Mouse (Mus musculus): ENCODE measurements at regions not wholly inside any gene's neighbourhood (a gene's known extent, or its start where the extent isn't known, plus 50 kb on each side); places are given as distances from the start of the nearest gene placed in this dataset.

DNA sequence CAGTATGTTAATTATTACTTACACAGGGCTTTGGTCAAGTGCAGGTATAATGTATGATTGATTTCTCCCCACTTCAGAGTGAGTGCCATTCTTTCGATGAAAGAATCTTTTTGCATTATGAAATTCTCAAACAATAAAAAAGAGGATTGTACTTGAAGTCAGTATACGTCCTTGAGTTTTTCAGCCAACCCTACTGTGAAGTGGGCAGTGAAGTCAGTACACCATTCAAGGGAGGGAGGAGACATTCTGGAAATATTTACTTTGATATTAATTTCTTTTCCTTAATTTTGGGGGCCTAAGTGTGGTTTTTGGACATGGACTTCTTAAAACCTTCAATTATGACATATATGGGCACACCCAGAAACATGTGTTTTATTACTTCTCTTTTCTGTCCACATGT, 586.2 kb upstream of the Nrsn1 start:
- no peaks in the 10 kb centered on the region for H3K4me1 ChIP-seq (replicated peaks; ENCODE audit: control insufficient read depth, insufficient read depth, low read length)
- H3K4me2 ChIP-seq (ENCODE audit: low read depth, low read length, severe bottlenecking), result no peak overlapping the region
- WGBS, result 88% methylated on average over 2 of the region's 2 CpGs
- no peak overlapping the region for H3K4me3 ChIP-seq (ENCODE audit: low read depth, low read length)
- H3K36me3 ChIP-seq (ENCODE audit: control insufficient read depth, insufficient read depth, low read length), result no peaks in the 10 kb centered on the region
- H3K27ac ChIP-seq (ENCODE audit: low read depth, low read length), result no peak overlapping the region
- no peaks in the 10 kb centered on the region for H3K27me3 ChIP-seq (ENCODE audit: control insufficient read depth, insufficient read depth, low read length)
- no peak for DNase-seq (ENCODE audit: low spot score)
- H3K9me3 ChIP-seq (ENCODE audit: control insufficient read depth, low read length), result no peaks in the 10 kb centered on the region
- no peak overlapping the region for H3K9ac ChIP-seq (ENCODE audit: low read length)
- ATAC-seq (replicated peaks; ENCODE audit: low FRiP score), result no peak

DNA sequence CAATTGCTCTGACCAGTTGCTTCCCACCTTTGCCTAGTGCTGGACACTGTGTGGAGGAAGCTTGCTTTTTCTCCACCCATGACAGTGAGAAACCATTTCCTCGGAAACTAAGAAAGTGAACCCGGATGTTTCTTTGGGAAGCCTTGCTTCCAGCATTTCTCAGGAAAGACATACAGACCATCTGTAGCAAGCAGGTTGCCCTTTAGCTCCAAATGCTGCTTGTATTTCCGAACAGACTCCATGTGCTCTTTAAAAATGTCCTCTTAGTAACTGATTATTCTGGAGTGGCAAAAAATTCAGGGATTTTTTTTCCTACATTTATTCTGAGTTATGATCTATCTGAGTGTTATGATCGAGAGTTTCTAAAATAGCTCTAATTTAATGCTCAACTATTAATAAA, 577.9 kb upstream of the Nrsn1 start:
- ATAC-seq (replicated peaks; ENCODE audit: low FRiP score), result no peak
- Histone ChIP-seq H3K4me2 (ENCODE audit: low read depth, low read length, severe bottlenecking) (no peak overlapping the region), H3K9ac (ENCODE audit: low read length) (no peak overlapping the region), H3K4me3 (ENCODE audit: low read depth, low read length) (no peak overlapping the region), H3K36me3 (ENCODE audit: control insufficient read depth, insufficient read depth, low read length) (no peaks in the 10 kb centered on the region), H3K4me1 (replicated peaks; ENCODE audit: control insufficient read depth, insufficient read depth, low read length) (no peaks in the 10 kb centered on the region), H3K27me3 (ENCODE audit: control insufficient read depth, insufficient read depth, low read length) (no peaks in the 10 kb centered on the region), H3K27ac (ENCODE audit: low read depth, low read length) (no peak overlapping the region), H3K9me3 (ENCODE audit: control insufficient read depth, low read length) (no peaks in the 10 kb centered on the region)
- no peak for DNase-seq (ENCODE audit: low spot score)
- WGBS, result 83% methylated on average over 4 of the region's 4 CpGs

DNA sequence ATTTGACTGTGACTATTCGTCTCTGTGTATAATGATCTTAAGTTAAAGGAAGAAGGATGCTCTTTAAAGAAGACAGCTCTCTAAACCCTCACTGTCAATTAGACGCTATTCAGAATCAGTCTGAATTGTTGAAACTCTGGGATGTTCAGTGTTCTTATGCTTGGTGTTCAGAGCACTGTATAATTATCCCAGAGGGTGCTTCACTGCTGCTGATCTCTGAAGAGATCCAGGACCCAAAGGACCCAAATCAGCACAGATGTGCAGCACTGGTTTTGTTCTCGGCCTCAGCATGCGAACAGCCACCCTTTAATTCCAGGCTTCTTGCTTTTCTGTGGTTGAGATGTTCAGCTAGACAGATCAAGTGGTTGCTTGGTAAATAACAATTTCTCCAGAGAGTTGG, 567.9 kb upstream of the Nrsn1 start:
- no peaks in the 10 kb centered on the region for H3K4me1 ChIP-seq (replicated peaks; ENCODE audit: control insufficient read depth, insufficient read depth, low read length)
- 89% methylated on average over 4 of the region's 4 CpGs for WGBS
- no peak overlapping the region for H3K4me3 ChIP-seq (ENCODE audit: low read depth, low read length)
- DNase-seq (ENCODE audit: low spot score), result no peak
- H3K4me2 ChIP-seq (ENCODE audit: low read depth, low read length, severe bottlenecking), result no peak overlapping the region
- H3K36me3 ChIP-seq (ENCODE audit: control insufficient read depth, insufficient read depth, low read length), result no peaks in the 10 kb centered on the region
- no peak overlapping the region for H3K9ac ChIP-seq (ENCODE audit: low read length)
- H3K27me3 ChIP-seq (ENCODE audit: control insufficient read depth, insufficient read depth, low read length), result no peaks in the 10 kb centered on the region
- ATAC-seq (replicated peaks; ENCODE audit: low FRiP score), result no peak
- no peaks in the 10 kb centered on the region for H3K9me3 ChIP-seq (ENCODE audit: control insufficient read depth, low read length)
- no peak overlapping the region for H3K27ac ChIP-seq (ENCODE audit: low read depth, low read length)

DNA sequence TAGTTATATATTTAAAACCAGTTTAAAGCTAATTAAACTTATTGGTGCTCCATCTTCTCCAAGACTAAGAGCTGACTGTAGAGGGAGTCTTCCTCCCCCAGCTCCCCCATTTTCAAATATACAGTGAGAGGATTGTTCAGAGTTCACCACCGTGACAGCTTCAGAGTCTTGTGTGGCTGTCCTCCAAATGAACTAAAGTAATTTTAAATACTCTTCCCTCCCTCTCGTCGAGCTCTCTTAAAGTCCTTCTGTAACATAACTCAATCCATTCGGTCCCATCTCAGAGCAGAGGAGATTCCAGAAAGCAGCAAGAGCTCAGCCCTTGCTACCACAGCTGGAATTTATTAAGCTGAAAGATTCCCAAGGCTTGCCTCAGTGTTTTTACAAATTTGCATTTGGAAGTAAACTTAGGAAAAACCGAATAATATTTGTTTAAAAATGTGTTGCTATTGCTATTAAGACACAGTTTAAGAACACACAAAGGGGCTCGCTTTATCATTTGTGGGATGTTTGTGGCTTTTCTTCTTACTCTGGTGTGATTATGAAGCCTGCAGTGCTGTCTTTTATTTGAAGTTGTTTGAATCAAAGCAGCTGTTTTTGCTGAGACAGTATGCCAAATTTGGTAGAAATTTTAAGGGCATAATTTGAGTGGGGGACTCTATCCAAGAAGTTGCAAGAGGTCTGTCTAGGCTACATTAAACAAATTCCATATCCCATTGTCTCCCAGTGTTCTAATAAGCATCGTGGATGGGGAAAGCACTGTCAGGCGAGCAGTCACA, 559.0 kb upstream of the Nrsn1 start:
- no peak for DNase-seq (ENCODE audit: low spot score)
- no peak for ATAC-seq (replicated peaks; ENCODE audit: low FRiP score)
- Histone ChIP-seq H3K9ac (ENCODE audit: low read length) (no peak overlapping the region), H3K9me3 (ENCODE audit: control insufficient read depth, low read length) (no peaks in the 10 kb centered on the region), H3K4me2 (ENCODE audit: low read depth, low read length, severe bottlenecking) (no peak overlapping the region), H3K4me1 (replicated peaks; ENCODE audit: control insufficient read depth, insufficient read depth, low read length) (no peaks in the 10 kb centered on the region), H3K4me3 (ENCODE audit: low read depth, low read length) (no peak overlapping the region), H3K27me3 (ENCODE audit: control insufficient read depth, insufficient read depth, low read length) (no peaks in the 10 kb centered on the region), H3K36me3 (ENCODE audit: control insufficient read depth, insufficient read depth, low read length) (no peaks in the 10 kb centered on the region), H3K27ac (ENCODE audit: low read depth, low read length) (no peak overlapping the region)
- 72% methylated on average over 8 of the region's 8 CpGs for WGBS

DNA sequence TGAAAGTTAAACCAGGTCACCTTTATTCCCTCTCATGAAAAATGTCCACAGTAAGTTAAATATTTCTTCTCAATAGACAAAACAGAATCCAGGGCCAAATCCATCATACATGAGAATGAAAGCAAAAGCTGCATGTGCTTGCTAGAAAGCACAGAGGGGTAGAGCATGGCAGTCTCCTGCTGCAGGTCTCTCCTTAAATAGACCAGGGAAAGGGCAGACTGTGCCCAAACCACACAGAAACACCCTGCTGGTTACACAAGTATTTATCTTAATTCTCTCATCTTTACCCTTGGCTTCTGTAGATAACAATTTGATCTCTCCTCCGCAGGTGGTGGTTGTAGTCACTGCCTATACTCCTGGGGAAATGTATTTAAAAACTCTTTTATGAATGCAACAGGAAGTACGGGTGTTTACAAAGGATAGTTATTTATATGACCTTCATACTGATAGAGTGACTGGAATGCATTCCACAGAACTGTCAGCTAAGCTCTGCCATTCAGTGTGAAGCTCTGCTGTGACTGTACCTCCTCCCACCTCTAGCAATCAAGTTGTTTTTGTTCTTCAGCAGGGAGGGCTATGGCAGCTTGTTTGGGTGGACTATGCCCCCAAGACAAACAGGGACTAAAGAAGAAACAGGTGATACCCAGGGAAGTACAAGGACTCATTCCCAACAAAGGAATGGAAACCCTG, 538.4 kb upstream of the Nrsn1 start:
- Histone ChIP-seq H3K4me3 (ENCODE audit: low read depth, low read length) (no peak overlapping the region), H3K36me3 (ENCODE audit: control insufficient read depth, insufficient read depth, low read length) (no peaks in the 10 kb centered on the region), H3K4me1 (replicated peaks; ENCODE audit: control insufficient read depth, insufficient read depth, low read length) (no peaks in the 10 kb centered on the region), H3K4me2 (ENCODE audit: low read depth, low read length, severe bottlenecking) (no peak overlapping the region), H3K27me3 (ENCODE audit: control insufficient read depth, insufficient read depth, low read length) (no peaks in the 10 kb centered on the region), H3K27ac (ENCODE audit: low read depth, low read length) (no peak overlapping the region), H3K9ac (ENCODE audit: low read length) (no peak overlapping the region), H3K9me3 (ENCODE audit: control insufficient read depth, low read length) (no peaks in the 10 kb centered on the region)
- DNase-seq (ENCODE audit: low spot score) (no peak), ATAC-seq (replicated peaks; ENCODE audit: low FRiP score) (no peak)
- 82% methylated on average over 2 of the region's 2 CpGs for WGBS

DNA sequence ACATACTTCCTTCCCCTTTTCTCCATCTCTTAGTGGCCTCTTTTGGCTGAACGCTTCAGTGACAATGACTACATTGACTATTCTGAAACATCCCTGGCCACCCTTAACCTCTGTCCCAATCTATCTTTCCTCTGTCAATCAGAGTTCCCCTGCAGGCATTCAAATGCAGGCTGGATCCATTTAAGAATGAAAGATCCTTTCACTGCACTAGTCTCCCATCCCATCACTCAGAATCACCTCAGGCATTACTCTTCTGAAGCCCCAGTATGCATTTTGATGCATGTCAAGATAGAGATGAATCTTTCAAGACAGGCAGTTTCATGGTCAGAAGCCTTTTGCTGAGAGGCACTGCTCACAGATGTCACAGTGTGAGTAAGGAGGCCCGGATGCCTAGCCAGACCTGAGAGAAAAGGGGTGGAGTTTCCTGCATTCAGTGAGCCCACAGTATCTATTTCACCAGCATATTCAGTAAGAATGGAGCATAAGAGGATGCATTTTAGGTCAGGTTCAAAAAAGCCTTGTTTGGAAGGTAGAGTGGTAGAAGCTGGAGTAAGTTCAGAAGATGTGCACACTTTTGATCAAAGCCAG, 523.0 kb upstream of the Nrsn1 start:
- H3K4me1 ChIP-seq (replicated peaks; ENCODE audit: control insufficient read depth, insufficient read depth, low read length), result no peaks in the 10 kb centered on the region
- WGBS, result 46% methylated on average over 2 of the region's 2 CpGs
- ATAC-seq (replicated peaks; ENCODE audit: low FRiP score) (no peak), DNase-seq (ENCODE audit: low spot score) (no peak)
- no peaks in the 10 kb centered on the region for H3K9me3 ChIP-seq (ENCODE audit: control insufficient read depth, low read length)
- no peaks in the 10 kb centered on the region for H3K36me3 ChIP-seq (ENCODE audit: control insufficient read depth, insufficient read depth, low read length)
- no peak overlapping the region for H3K4me3 ChIP-seq (ENCODE audit: low read depth, low read length)
- no peak overlapping the region for H3K4me2 ChIP-seq (ENCODE audit: low read depth, low read length, severe bottlenecking)
- H3K9ac ChIP-seq (ENCODE audit: low read length), result no peak overlapping the region
- H3K27ac ChIP-seq (ENCODE audit: low read depth, low read length), result no peak overlapping the region
- no peaks in the 10 kb centered on the region for H3K27me3 ChIP-seq (ENCODE audit: control insufficient read depth, insufficient read depth, low read length)

DNA sequence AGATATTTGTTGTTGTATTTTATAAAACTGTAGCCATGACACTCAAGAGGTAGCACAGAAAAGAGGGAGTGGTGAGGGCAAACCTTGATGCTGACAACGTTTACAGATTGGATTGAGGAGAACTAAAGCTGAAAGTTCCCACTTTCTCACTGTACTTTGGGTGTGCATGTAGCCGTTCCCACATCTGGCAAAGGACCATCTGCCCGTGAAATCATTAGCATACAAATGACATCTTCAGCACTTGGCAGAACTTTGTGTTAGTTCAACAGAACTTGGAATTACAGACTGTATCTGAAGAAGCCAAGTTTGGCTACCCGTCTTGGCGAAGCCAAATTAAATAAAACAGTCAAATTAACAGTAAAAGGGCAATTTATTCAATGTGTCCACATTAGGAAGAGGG, 510.9 kb upstream of the Nrsn1 start:
- no peaks in the 10 kb centered on the region for H3K4me1 ChIP-seq (replicated peaks; ENCODE audit: control insufficient read depth, insufficient read depth, low read length)
- DNase-seq (ENCODE audit: low spot score) (no peak), ATAC-seq (replicated peaks; ENCODE audit: low FRiP score) (no peak)
- no peak overlapping the region for H3K27ac ChIP-seq (ENCODE audit: low read depth, low read length)
- no peaks in the 10 kb centered on the region for H3K27me3 ChIP-seq (ENCODE audit: control insufficient read depth, insufficient read depth, low read length)
- 86% methylated on average over 5 of the region's 5 CpGs for WGBS
- no peak overlapping the region for H3K4me3 ChIP-seq (ENCODE audit: low read depth, low read length)
- H3K4me2 ChIP-seq (ENCODE audit: low read depth, low read length, severe bottlenecking), result no peak overlapping the region
- H3K36me3 ChIP-seq (ENCODE audit: control insufficient read depth, insufficient read depth, low read length), result no peaks in the 10 kb centered on the region
- H3K9ac ChIP-seq (ENCODE audit: low read length), result no peak overlapping the region
- H3K9me3 ChIP-seq (ENCODE audit: control insufficient read depth, low read length), result no peaks in the 10 kb centered on the region

DNA sequence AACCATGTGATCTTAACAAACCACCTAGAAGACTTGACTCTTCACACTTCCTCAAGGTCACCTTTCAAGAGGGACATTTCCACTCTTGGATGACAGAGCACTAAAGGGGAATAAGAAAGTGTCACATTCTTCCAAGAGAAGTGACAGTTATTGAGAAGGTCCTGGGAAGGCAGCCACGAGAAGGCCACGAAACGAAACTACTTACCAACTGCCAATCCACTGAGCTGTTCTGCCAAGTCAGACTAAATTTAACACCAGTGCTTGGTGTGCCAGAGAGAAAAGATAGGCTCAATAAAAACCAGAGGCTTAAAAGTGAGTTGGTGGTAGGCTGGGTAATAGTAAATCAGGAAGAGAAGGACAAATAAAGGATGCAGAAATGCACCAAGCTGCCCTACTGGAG, 507.4 kb upstream of the Nrsn1 start:
- Histone ChIP-seq H3K9ac (ENCODE audit: low read length) (no peak overlapping the region), H3K27ac (ENCODE audit: low read depth, low read length) (no peak overlapping the region), H3K36me3 (ENCODE audit: control insufficient read depth, insufficient read depth, low read length) (no peaks in the 10 kb centered on the region), H3K4me2 (ENCODE audit: low read depth, low read length, severe bottlenecking) (no peak overlapping the region), H3K4me1 (replicated peaks; ENCODE audit: control insufficient read depth, insufficient read depth, low read length) (no peaks in the 10 kb centered on the region), H3K4me3 (ENCODE audit: low read depth, low read length) (no peak overlapping the region), H3K27me3 (ENCODE audit: control insufficient read depth, insufficient read depth, low read length) (no peaks in the 10 kb centered on the region), H3K9me3 (ENCODE audit: control insufficient read depth, low read length) (no peaks in the 10 kb centered on the region)
- 91% methylated on average over 3 of the region's 3 CpGs for WGBS
- no peak for ATAC-seq (replicated peaks; ENCODE audit: low FRiP score)
- DNase-seq (ENCODE audit: low spot score), result no peak

Measured in forebrain, embryonic 11.5 days (tissue).